Comparison of ENCODE assay signal across 8 mouse cellular contexts in the genomic region with DNA sequence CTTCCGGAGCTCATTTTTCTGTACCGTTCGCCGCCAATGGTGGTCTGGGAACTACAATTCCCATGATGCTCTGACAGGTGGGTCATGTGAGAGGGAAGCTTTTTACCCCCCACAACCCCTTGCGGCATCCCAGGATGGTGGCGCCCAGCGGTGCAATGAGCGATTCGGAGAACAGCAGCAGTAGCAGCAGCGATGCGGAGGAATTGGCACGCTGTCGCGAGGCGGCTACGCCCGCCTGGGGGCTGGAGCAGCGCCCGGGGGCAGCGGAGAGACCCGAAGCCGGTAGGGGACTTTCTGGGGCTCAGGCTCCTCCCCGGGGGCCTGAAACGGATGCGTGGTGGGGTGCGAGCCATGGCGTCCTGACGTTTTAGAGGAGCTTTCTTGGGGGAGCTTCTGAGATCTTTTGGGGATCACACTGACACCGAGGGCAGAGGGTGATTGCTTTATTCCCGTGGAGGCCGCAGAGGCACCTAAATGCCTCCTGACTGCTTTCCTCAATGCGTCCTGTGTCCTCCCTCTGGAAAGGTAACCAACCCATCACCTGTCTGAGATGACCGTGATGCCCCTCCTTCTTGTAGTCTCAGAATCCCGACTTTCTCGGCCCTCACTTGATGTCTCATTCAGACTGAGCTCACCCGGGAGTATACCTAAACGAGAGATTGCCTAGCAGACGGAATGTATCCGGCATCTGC. TPM values are rescaled to one million over a fixed set of nuclear protein-coding genes. Genes with fewer than 3 reads are reported as not detected.
DNase-seq lines count a peak whose midpoint lies in the region; ATAC-seq lines count a peak whose summit lies in the region.

TSS of gene 2210016L21Rik (plus strand) at position 85 of the 692 bp plus-strand sequence.

- no peaks in the 10 kb centered on the region for H3K9me3 ChIP-seq in hindbrain, embryonic 15.5 days

- peak within 1 kb of the TSS; percentile 95 for H3K27ac ChIP-seq in hindbrain, embryonic 15.5 days (replicated peaks)

- peak; percentile 92 for ATAC-seq in hindbrain, embryonic 15.5 days (ENCODE audit: low FRiP score, low read depth)

- peak within 1 kb of the TSS; percentile 99 for H3K9ac ChIP-seq in hindbrain, embryonic 15.5 days

- H3K4me2 ChIP-seq in hindbrain, embryonic 15.5 days = peak within 1 kb of the TSS; percentile 79

- H3K4me3 ChIP-seq in hindbrain, embryonic 15.5 days = peak within 1 kb of the TSS; percentile 92

- H3K27me3 ChIP-seq in hindbrain, embryonic 15.5 days = no peaks in the 10 kb centered on the region

- 1% methylated on average over 39 of the region's 39 CpGs for WGBS in hindbrain, embryonic 15.5 days

- DNase-seq in WW6 (ENCODE audit: low read depth, low spot score) = peak; percentile 81
- peak; percentile 81 to 82 for DNase-seq in cerebellum, postnatal 36 days
- DNase-seq in frontal cortex, postnatal 36 days (ENCODE audit: low spot score in 2 of 2) = peak; percentile 87 to 88
- DNase-seq in left cerebral cortex, adult 11 months (ENCODE audit: low spot score) = peak; percentile 79
- DNase-seq in lung, postnatal 4 days = peak; percentile 87 to 88
- DNase-seq in retina, postnatal 7 days (ENCODE audit: low read depth, low spot score) = peak; percentile 77
- peak; percentile 85 for DNase-seq in urinary bladder, postnatal 14 days (ENCODE audit: low spot score)

- H3K4me1 ChIP-seq in hindbrain, embryonic 15.5 days (replicated peaks) = peaks cover 17% of the 10 kb centered on the region

- peaks cover 15% of the 10 kb centered on the region for H3K36me3 ChIP-seq in hindbrain, embryonic 15.5 days

RNA-seq across cellular contexts. Expression of gene 2210016L21Rik, which starts in this region (rescaled TPM):
- 132 and 135 TPM in 2 replicates for polyA plus RNA-seq in hindbrain, embryonic 15.5 days (2015; fragmentation: Nextera tagmentation; extraction: Ambion mirVana)

Comparison
In these comparisons a context has a peak if more than half of its experiments do, and no peak if none do; other contexts are left out.
1. Peak in every context shown above with its lines: DNase-seq, ATAC-seq, H3K4me3 ChIP-seq and H3K27ac ChIP-seq.